Mouse (Mus musculus) MEL (cell line): ENCODE data around the gene Rmnd5b.

ENCODE experiments used
- BHLHE40 ChIP-seq: IDR thresholded peaks from 2 replicates; pipeline ENCODE4 v1.6.1; 2012; ENCODE audit warnings: low read depth, mild to moderate bottlenecking, inconsistent platforms, low read length, improper control_type of control experiment, borderline replicate concordance
- CTCF ChIP-seq, 3 experiments: IDR thresholded peaks in 2 of 3; conservative IDR thresholded peaks in 1 of 3; 2 replicates each; pipeline ENCODE4 v1.5.1; 2011 to 2012; ENCODE audit warnings: low read length in 3 of 3, low read depth in 2 of 3, mild to moderate bottlenecking in 2 of 3, improper control_type of control experiment in 1 of 3, inconsistent platforms in 1 of 3, mixed read lengths in 1 of 3, moderate library complexity in 1 of 3; ENCODE audit not compliant: control insufficient read depth in 1 of 3, insufficient read depth in 1 of 3, poor library complexity in 1 of 3, severe bottlenecking in 1 of 3
- EP300 ChIP-seq, 2 experiments: IDR thresholded peaks; 2 replicates each; pipeline ENCODE4 v1.6.1; 2011; ENCODE audit warnings: improper control_type of control experiment in 2 of 2, low read length in 2 of 2, low read depth in 1 of 2, mild to moderate bottlenecking in 1 of 2
- GABPA ChIP-seq: IDR thresholded peaks from 2 replicates; pipeline ENCODE4 v1.6.1; 2012; ENCODE audit warnings: low read depth, mild to moderate bottlenecking, inconsistent platforms, low read length, improper control_type of control experiment, moderate library complexity
- GATA1 ChIP-seq: IDR thresholded peaks from 2 replicates; pipeline ENCODE4 v1.6.1; 2011; ENCODE audit warnings: low read depth, low read length, improper control_type of control experiment
- MAFK ChIP-seq: IDR thresholded peaks from 2 replicates; pipeline ENCODE4 v1.6.1; 2011; ENCODE audit warnings: low read depth, mild to moderate bottlenecking, low read length, improper control_type of control experiment, borderline replicate concordance
- MAX ChIP-seq: IDR thresholded peaks from 2 replicates; pipeline ENCODE4 v1.6.1; 2011; ENCODE audit warnings: low read length, improper control_type of control experiment
- MAZ ChIP-seq: IDR thresholded peaks from 2 replicates; pipeline ENCODE4 v1.6.1; 2012; ENCODE audit warnings: low read depth, mild to moderate bottlenecking, inconsistent platforms, low read length, improper control_type of control experiment
- MEF2A ChIP-seq: IDR thresholded peaks from 2 replicates; pipeline ENCODE4 v1.6.1; 2014; ENCODE audit warnings: low read depth, mild to moderate bottlenecking, inconsistent platforms, low read length, improper control_type of control experiment; ENCODE audit not compliant: poor library complexity, insufficient replicate concordance, severe bottlenecking; ENCODE audit errors: extremely low read depth
- MXI1 ChIP-seq: IDR thresholded peaks from 2 replicates; pipeline ENCODE4 v1.6.1; 2011; ENCODE audit warnings: mild to moderate bottlenecking, low read depth, low read length, improper control_type of control experiment
- NELFE ChIP-seq: IDR thresholded peaks from 2 replicates; pipeline ENCODE4 v1.6.1; 2011; ENCODE audit warnings: low read depth, low read length, improper control_type of control experiment
- POLR2A ChIP-seq, 2 experiments: IDR thresholded peaks; 2 replicates each; pipeline ENCODE4 v1.6.1; 2011 to 2012; ENCODE audit warnings: low read length in 2 of 2, mild to moderate bottlenecking in 2 of 2, control low read depth in 1 of 2, improper control_type of control experiment in 1 of 2, low read depth in 1 of 2, moderate library complexity in 1 of 2; ENCODE audit not compliant: control insufficient read depth in 1 of 2, insufficient read depth in 1 of 2, poor library complexity in 1 of 2
- TAL1 ChIP-seq: IDR thresholded peaks from 2 replicates; pipeline ENCODE4 v1.6.1; 2012; ENCODE audit warnings: mild to moderate bottlenecking, inconsistent platforms, low read length, moderate library complexity, mixed read lengths
- UBTF ChIP-seq: IDR thresholded peaks from 2 replicates; pipeline ENCODE4 v1.6.1; 2012; ENCODE audit warnings: low read depth, mild to moderate bottlenecking, inconsistent platforms, low read length, improper control_type of control experiment, moderate library complexity, borderline replicate concordance; ENCODE audit not compliant: insufficient read depth

GRCm38 (mm10) chr11:51643202-51643601, 7.5 kb upstream of the Rmnd5b start:
- TF ChIP-seq NELFE: no peak
- no peak for TF ChIP-seq POLR2A (IDR thresholded peaks at IDR 0.05; ENCODE audit: control insufficient read depth in 1 of 2, insufficient read depth in 1 of 2, low read depth in 1 of 2, low read length in 2 of 2, poor library complexity in 1 of 2)
- TF ChIP-seq CTCF (IDR thresholded peaks at IDR 0.05 in 2 of 3, conservative IDR thresholded peaks at IDR 0.05 in 1 of 3; ENCODE audit: control insufficient read depth in 1 of 3, insufficient read depth in 1 of 3, low read depth in 2 of 3, low read length in 3 of 3, poor library complexity in 1 of 3, severe bottlenecking in 1 of 3): no peak
- TF ChIP-seq GATA1: no peak
- no peak for TF ChIP-seq BHLHE40
- no peak for TF ChIP-seq EP300 (IDR thresholded peaks at IDR 0.05; ENCODE audit: low read depth in 1 of 2, low read length in 2 of 2)
- TF ChIP-seq MAFK: no peak
- no peak for TF ChIP-seq MAZ
- TF ChIP-seq TAL1: no peak
- TF ChIP-seq MEF2A: no peak
- TF ChIP-seq MAX: no peak
- no peak for TF ChIP-seq MXI1
- no peak for TF ChIP-seq GABPA
- TF ChIP-seq UBTF: no peak
